Mouse (Mus musculus) ES-Bruce4 (cell line): Measurements from ENCODE around the gene Tpst1.

ENCODE experiments used
- CTCF ChIP-seq: IDR thresholded peaks from one replicate; pipeline ENCODE4 v1.8.1; 2011; ENCODE audit warnings: low read depth, low read length
- POLR2A ChIP-seq: IDR thresholded peaks from one replicate; pipeline ENCODE4 v1.8.1; 2011; ENCODE audit warnings: low read length; ENCODE audit not compliant: insufficient read depth

DNA sequence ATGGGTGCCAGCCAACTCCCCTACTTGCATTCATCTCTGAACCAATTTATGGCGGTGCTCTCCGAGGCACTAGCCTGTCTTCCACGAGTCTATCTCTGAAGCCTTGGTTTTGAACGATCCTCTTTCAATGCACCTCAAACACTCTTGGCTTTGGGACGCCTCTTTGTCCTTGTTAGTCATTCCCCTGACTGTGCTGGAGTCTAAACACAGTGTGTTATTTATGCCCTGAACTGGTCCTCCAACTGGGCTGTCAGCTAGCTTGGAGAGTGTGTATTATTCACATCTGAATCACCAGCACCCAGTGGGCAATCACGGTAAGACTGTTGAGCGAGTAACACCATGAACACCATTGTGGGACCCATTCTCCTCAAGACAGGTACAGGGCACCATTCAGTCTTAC is 45.4 kb upstream of the Tpst1 start:
- TF ChIP-seq CTCF, result no peak
- no peak for TF ChIP-seq POLR2A
